Mouse (Mus musculus) cerebellum, postnatal 25 days (tissue): Measurements from ENCODE around the gene B9d2.

ENCODE experiments used
- DNase-seq, 2 experiments: peaks; one replicate each; pipeline ENCODE4 v3.0.0; 2021; ENCODE audit warnings: mixed read lengths in 2 of 2

The B9d2 gene

GRCm38 (mm10) chr7:25734991-25735390 is 54.4 kb downstream of the B9d2 start:
- no peak for DNase-seq
